Mouse (Mus musculus) stomach, embryonic 15.5 days (tissue): ENCODE results near the gene Macrod2. TPM values are rescaled to one million over a fixed set of nuclear protein-coding genes. Genes with fewer than 3 reads are reported as not detected.

Source experiments
- ATAC-seq: fragments of 200-750 bp; cut with Nextera tagmentation; 2 replicates; pipeline ENCODE4 v1.8.0; 2017; ENCODE audit warnings: low read depth, moderate number of reproducible peaks, moderate TSS enrichment; ENCODE audit not compliant: insufficient read depth, low FRiP score
- H3K27ac ChIP-seq: fragments of 300-500 bp; sonication (generic); 2 replicates; pipeline ENCODE4 v1.5.1; 2015; ENCODE audit warnings: mild to moderate bottlenecking, inconsistent platforms
- H3K27me3 ChIP-seq: fragments of 300-500 bp; sonication (generic); replicated peaks from 2 replicates; pipeline ENCODE4 v1.6.1; 2015; ENCODE audit warnings: inconsistent platforms
- H3K36me3 ChIP-seq: fragments of 300-500 bp; sonication (generic); 2 replicates; pipeline ENCODE4 v1.6.1; 2015; ENCODE audit warnings: inconsistent platforms
- H3K4me1 ChIP-seq: fragments of 300-500 bp; sonication (generic); 2 replicates; pipeline ENCODE4 v1.6.1; 2015; ENCODE audit warnings: inconsistent platforms
- H3K4me2 ChIP-seq: fragments of 300-500 bp; sonication (generic); 2 replicates; pipeline ENCODE4 v1.6.1; 2015; ENCODE audit warnings: mild to moderate bottlenecking, inconsistent platforms
- H3K4me3 ChIP-seq: fragments of 300-500 bp; sonication (generic); replicated peaks from 2 replicates; pipeline ENCODE4 v1.5.1; 2015; ENCODE audit warnings: inconsistent platforms
- H3K9ac ChIP-seq: fragments of 300-500 bp; sonication (generic); 2 replicates; pipeline ENCODE4 v1.6.1; 2015; ENCODE audit warnings: inconsistent platforms
- H3K9me3 ChIP-seq: fragments of 300-500 bp; sonication (generic); 2 replicates; pipeline ENCODE4 v1.6.1; 2016; ENCODE audit warnings: inconsistent platforms
- WGBS: fragments of 180-500 bp; shearing (Covaris S2); methylation state at CpG from one replicate; pipeline ENCODE4 v1.1.7; 2015; 5-methylcytosine and 5-hydroxymethylcytosine counted together
- polyA plus RNA-seq: library from polyadenylated mRNA; unstranded; fragments of >200 nt; fragmentation: Nextera tagmentation; extraction: Ambion mirVana; gene quantifications from 2 replicates; pipeline ENCODE4 v1.2.1, GENCODE M21; 2015

Macrod2 gene
- polyA plus RNA-seq, 1 experiment from 2014 or later: 40.8 TPM

DNA sequence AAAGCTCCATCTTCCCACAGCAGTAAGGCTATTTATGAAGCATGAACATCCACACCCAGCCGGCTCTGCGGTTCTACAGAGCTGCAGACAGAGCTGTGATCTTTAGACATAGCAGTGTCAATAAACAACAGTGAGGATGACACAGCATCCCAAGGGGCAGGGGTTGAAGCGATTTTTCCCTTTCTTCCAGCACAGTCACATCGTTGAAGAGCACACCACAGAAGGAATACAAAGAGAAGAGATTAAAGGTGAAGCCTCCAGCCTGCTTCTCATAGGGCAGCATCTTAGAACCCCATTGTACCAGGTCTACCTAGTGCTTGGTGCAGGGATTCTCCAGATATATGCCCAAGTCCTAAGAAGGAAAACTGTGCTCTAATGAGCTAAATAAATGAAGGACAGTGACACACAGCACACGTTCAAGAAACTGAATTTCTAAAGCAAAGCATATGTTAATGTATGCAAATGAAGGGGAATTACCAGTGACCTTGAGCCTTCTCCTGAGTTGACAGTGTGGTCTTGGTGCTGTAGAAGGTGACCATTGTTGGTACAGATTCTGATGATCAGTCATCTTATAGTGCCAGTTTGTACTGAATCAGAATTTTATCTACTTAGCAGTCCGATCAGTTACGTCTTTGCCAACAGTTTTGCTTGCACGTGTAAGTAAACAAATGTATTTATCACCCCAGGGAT is 1021.9 kb downstream of the Macrod2 start:
- no peaks in the 10 kb centered on the region for H3K9me3 ChIP-seq
- 0 out of 2 replicates have a peak, but pooled peaks cover 5% of the 10 kb centered on the region for H3K4me1 ChIP-seq
- WGBS: 45% methylated on average over 8 of the region's 8 CpGs
- H3K27ac ChIP-seq: no peak overlapping the region
- no peak for ATAC-seq
- H3K36me3 ChIP-seq: no peaks in the 10 kb centered on the region
- no peaks in the 10 kb centered on the region for H3K27me3 ChIP-seq
- H3K4me3 ChIP-seq: no peak overlapping the region
- no peak overlapping the region for H3K9ac ChIP-seq
- H3K4me2 ChIP-seq: no peak overlapping the region

DNA sequence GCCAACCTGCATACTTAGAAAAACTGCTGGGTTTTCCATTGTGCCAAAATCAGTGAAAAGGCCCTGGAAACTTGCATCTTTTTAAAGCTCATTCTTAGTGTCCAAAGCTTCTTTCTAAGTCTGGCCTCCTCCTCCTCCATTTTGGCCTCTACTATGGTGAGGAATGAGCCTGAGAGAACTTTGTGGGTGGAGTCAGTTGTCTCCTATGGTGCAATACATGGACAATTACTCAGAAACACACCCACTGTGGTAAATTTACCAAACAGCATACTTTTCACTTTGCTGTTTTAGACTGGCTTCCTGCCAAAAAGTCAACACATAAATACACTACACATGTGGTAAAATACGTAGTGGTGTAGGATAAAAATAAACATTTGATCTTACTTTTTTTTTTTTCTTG is 1024.7 kb downstream of the Macrod2 start:
- no peak overlapping the region for H3K4me2 ChIP-seq
- 0 out of 2 replicates have a peak, but pooled peaks cover 5% of the 10 kb centered on the region for H3K4me1 ChIP-seq
- no peaks in the 10 kb centered on the region for H3K9me3 ChIP-seq
- 41% methylated on average over 1 of the region's 1 CpGs for WGBS
- no peak for ATAC-seq
- H3K9ac ChIP-seq: no peak overlapping the region
- no peak overlapping the region for H3K27ac ChIP-seq
- H3K27me3 ChIP-seq: no peaks in the 10 kb centered on the region
- no peaks in the 10 kb centered on the region for H3K36me3 ChIP-seq
- no peak overlapping the region for H3K4me3 ChIP-seq

DNA sequence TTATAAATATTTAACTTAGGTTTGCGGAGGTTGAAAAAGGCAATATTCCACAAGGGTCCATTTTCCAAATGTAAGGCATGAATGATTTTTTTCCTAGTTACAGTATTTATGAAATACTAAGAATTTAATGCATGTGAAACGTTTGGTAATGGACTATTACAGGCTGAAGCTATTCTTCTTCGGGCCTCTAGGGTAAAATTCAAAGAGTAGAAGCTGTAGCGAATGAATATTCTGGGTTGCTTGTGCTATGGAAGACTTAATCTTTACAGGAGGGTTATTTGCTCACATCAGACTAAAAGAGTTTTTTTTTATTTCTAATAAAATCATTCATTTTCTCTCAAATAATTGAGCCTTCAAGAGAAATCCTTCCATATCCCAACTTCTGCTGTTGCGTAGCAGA is 1039.0 kb downstream of the Macrod2 start:
- Histone ChIP-seq H3K36me3 (no peaks in the 10 kb centered on the region), H3K9ac (no peak overlapping the region), H3K4me1 (no peaks in the 10 kb centered on the region), H3K4me2 (no peak overlapping the region), H3K27ac (no peak overlapping the region; the same call in 1 of the 2 replicates), H3K4me3 (no peak overlapping the region), H3K27me3 (no peaks in the 10 kb centered on the region), H3K9me3 (no peaks in the 10 kb centered on the region)
- WGBS: 67% methylated on average over 5 of the region's 5 CpGs
- no peak for ATAC-seq

GRCm38 (mm10) chr2:141434731-141435570 is 1039.8 kb downstream of the Macrod2 start:
- WGBS: 39% methylated on average over 16 of the region's 16 CpGs

GRCm38 (mm10) chr2:141441896-141442295 is 1046.8 kb downstream of the Macrod2 start:
- H3K4me3 ChIP-seq: no peak overlapping the region
- no peak overlapping the region for H3K27ac ChIP-seq
- H3K36me3 ChIP-seq: no peaks in the 10 kb centered on the region
- H3K9me3 ChIP-seq: no peaks in the 10 kb centered on the region
- H3K4me1 ChIP-seq: no peaks in the 10 kb centered on the region
- H3K9ac ChIP-seq: no peak overlapping the region
- 34% methylated on average over 2 of the region's 2 CpGs for WGBS
- ATAC-seq: no peak
- no peak overlapping the region for H3K4me2 ChIP-seq
- H3K27me3 ChIP-seq: no peaks in the 10 kb centered on the region

More at GRCm38 (mm10) chr2:141434731-141435570, 1039.8 kb downstream of the Macrod2 start:
- H3K4me2 ChIP-seq: peak overlapping the region; percentile 29
- H3K36me3 ChIP-seq: no peaks in the 10 kb centered on the region
- peak overlapping the region; percentile 65; the same call in 1 of the 2 replicates for H3K27ac ChIP-seq
- no peaks in the 10 kb centered on the region for H3K4me1 ChIP-seq
- H3K9ac ChIP-seq: no peak overlapping the region
- no peaks in the 10 kb centered on the region for H3K9me3 ChIP-seq
- no peaks in the 10 kb centered on the region for H3K27me3 ChIP-seq
- H3K4me3 ChIP-seq: no peak overlapping the region
- ATAC-seq: no peak

DNA sequence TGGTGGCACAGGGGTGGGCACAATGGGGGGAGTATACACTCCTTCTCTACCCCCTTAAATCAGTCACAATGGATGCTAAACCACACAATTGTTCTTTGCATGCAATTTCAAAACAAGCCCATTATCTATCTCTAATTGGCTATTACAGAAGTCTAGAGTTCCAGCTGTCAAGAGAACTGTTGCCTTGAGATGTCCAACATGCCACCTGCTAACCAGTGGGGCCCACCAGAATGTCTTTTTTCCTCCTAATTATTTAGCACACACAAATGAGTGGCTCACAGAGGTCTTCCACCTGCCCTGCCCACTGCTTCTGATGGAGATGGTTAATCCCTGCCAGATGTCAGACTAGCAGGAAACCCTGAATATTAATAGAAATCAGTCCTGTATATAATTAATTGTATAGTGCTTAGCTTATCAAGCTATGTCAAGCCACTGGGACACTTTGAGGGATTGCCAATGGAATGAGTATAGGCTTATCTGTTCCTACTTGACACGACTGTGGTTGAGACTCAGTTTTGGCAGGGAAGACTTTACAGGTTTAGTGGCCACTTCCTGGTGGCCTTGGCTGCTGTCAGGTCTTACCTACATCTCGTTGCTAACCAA is 1054.1 kb downstream of the Macrod2 start:
- Histone ChIP-seq H3K4me2 (no peak overlapping the region), H3K9me3 (no peaks in the 10 kb centered on the region), H3K36me3 (no peaks in the 10 kb centered on the region), H3K9ac (no peak overlapping the region), H3K27me3 (no peaks in the 10 kb centered on the region), H3K4me1 (no peaks in the 10 kb centered on the region), H3K4me3 (no peak overlapping the region), H3K27ac (no peak overlapping the region)
- WGBS: 42% methylated on average over 2 of the region's 2 CpGs
- no peak for ATAC-seq

DNA sequence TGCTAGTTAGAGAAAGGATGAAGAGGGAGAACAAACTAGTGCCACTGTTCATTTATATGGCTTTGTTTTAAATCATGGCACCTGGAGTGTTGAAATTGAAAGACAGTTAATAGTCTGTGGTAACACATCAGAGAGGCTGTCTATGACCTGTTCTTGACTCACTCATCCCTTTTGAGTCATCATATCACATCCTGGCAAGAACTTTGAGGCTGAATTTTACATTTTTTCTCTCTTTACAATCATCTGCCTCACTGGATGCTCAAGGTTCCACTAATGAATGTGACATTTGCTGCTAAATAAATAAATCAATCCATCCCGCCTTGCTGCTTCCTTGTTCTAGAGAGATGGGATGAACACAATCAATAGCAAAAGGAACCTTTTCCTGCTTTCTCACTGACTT is 1068.8 kb downstream of the Macrod2 start:
- no peak for ATAC-seq

DNA sequence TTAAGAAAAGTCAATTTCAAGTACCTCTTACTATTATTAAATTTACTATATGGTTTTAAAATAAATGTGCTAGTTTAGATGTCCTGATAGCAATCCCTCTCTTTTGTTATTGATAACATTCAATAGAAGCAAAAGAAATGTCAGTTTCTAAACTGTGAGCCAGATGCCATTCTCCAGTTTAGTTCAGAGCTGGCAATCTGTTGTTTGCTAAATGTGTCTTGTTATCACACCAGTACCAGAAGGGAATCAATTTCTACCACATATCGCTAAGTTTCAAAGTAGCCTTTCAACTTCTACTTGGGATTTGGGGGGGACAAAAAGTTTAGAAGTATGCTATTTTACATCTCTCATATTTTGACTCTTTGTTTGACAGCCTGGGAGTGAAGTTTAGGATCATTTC is 1077.7 kb downstream of the Macrod2 start:
- 78% methylated on average over 1 of the region's 1 CpGs for WGBS
- no peak overlapping the region for H3K27ac ChIP-seq
- no peaks in the 10 kb centered on the region for H3K4me1 ChIP-seq
- no peaks in the 10 kb centered on the region for H3K27me3 ChIP-seq
- no peak overlapping the region for H3K9ac ChIP-seq
- H3K36me3 ChIP-seq: no peaks in the 10 kb centered on the region
- H3K9me3 ChIP-seq: no peaks in the 10 kb centered on the region
- H3K4me2 ChIP-seq: no peak overlapping the region
- no peak for ATAC-seq
- H3K4me3 ChIP-seq: no peak overlapping the region

More for the DNA sequence above, 1068.8 kb downstream of the Macrod2 start:
- Histone ChIP-seq H3K9me3 (no peaks in the 10 kb centered on the region), H3K36me3 (no peaks in the 10 kb centered on the region), H3K4me2 (no peak overlapping the region), H3K4me1 (no peaks in the 10 kb centered on the region), H3K27me3 (no peaks in the 10 kb centered on the region), H3K9ac (no peak overlapping the region), H3K4me3 (no peak overlapping the region), H3K27ac (no peak overlapping the region)
- 81% methylated on average over 1 of the region's 1 CpGs for WGBS

DNA sequence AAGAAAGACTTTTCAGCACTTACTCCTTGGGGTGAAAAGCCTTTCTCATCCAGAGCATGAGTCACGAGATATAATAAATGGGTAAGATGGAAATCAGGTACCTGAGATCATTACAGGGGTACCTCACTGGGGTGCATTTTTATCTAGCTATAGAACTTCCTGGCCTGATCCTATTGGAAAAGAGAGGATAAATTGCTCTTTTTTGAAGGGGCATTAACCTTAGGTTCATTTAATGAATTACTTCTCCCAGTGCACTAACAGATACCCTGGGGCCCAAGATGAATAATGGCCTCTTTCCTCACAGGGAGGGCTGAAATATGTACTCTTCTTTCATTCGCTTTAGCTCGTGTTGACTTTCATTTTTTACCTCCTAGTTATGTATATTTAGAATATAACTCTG is 1082.5 kb downstream of the Macrod2 start:
- H3K9me3 ChIP-seq: no peaks in the 10 kb centered on the region
- no peaks in the 10 kb centered on the region for H3K36me3 ChIP-seq
- H3K9ac ChIP-seq: no peak overlapping the region
- WGBS: 42% methylated on average over 3 of the region's 3 CpGs
- no peaks in the 10 kb centered on the region for H3K27me3 ChIP-seq
- ATAC-seq: no peak
- H3K27ac ChIP-seq: no peak overlapping the region
- H3K4me1 ChIP-seq: no peaks in the 10 kb centered on the region
- H3K4me2 ChIP-seq: no peak overlapping the region
- no peak overlapping the region for H3K4me3 ChIP-seq

- Histone ChIP-seq H3K9me3 (no peaks in the 10 kb centered on the region), H3K27me3 (no peaks in the 10 kb centered on the region), H3K4me2 (no peak overlapping the region), H3K9ac (no peak overlapping the region), H3K36me3 (no peaks in the 10 kb centered on the region), H3K4me1 (no peaks in the 10 kb centered on the region), H3K27ac (no peak overlapping the region), H3K4me3 (no peak overlapping the region)
- no peak for ATAC-seq
- WGBS: 79% methylated on average over 3 of the region's 3 CpGs
Measured at GRCm38 (mm10) chr2:141490518-141490917, 1095.4 kb downstream of the Macrod2 start.

GRCm38 (mm10) chr2:141505451-141505850 is 1110.3 kb downstream of the Macrod2 start:
- Histone ChIP-seq H3K4me2 (no peak overlapping the region), H3K27ac (no peak overlapping the region), H3K36me3 (no peaks in the 10 kb centered on the region), H3K4me3 (no peak overlapping the region), H3K27me3 (no peaks in the 10 kb centered on the region), H3K9ac (no peak overlapping the region), H3K4me1 (no peaks in the 10 kb centered on the region), H3K9me3 (no peaks in the 10 kb centered on the region)
- 96% methylated on average over 3 of the region's 3 CpGs for WGBS
- no peak for ATAC-seq
